Mouse (Mus musculus): ENCODE measurements around the gene Hoxa10. TPM values are rescaled to one million over a fixed set of nuclear protein-coding genes. Genes with fewer than 3 reads are reported as not detected.
A peak's percentile ranks its signal among the peaks of the same experiment; 100 is the strongest.

Hoxa10 gene
- polyA plus RNA-seq, 1 experiment, result 18.2 TPM

- Histone ChIP-seq H3K4me1 (ENCODE audit: control insufficient read depth, insufficient read depth, low read length) (no peaks in the 10 kb centered on the region; the same call in 1 of the 2 replicates), H3K4me3 (ENCODE audit: insufficient read depth, low read length) (no peak overlapping the region), H3K27ac (ENCODE audit: insufficient read depth, low read length) (no peak overlapping the region)
- no peak for TF ChIP-seq CTCF (IDR thresholded peaks at IDR 0.05; ENCODE audit: borderline replicate concordance, insufficient read depth, low read length)
- TF ChIP-seq POLR2A (IDR thresholded peaks at IDR 0.05; ENCODE audit: low read depth, low read length), result no peak
These were observed 23.6 kb upstream of the Hoxa10 start for GRCm38 (mm10) chr6:52264106-52264790.

- no peak overlapping the region for H3K4me3 ChIP-seq (ENCODE audit: insufficient read depth, low read length)
- H3K4me1 ChIP-seq (ENCODE audit: control insufficient read depth, insufficient read depth, low read length), result no peaks in the 10 kb centered on the region; the same call in 1 of the 2 replicates
- TF ChIP-seq CTCF (IDR thresholded peaks at IDR 0.05; ENCODE audit: borderline replicate concordance, insufficient read depth, low read length) (no peak), POLR2A (IDR thresholded peaks at IDR 0.05; ENCODE audit: low read depth, low read length) (no peak)
- no peak overlapping the region for H3K27ac ChIP-seq (ENCODE audit: insufficient read depth, low read length)
These were observed 22.6 kb upstream of the Hoxa10 start for GRCm38 (mm10) chr6:52263321-52263585.

DNA sequence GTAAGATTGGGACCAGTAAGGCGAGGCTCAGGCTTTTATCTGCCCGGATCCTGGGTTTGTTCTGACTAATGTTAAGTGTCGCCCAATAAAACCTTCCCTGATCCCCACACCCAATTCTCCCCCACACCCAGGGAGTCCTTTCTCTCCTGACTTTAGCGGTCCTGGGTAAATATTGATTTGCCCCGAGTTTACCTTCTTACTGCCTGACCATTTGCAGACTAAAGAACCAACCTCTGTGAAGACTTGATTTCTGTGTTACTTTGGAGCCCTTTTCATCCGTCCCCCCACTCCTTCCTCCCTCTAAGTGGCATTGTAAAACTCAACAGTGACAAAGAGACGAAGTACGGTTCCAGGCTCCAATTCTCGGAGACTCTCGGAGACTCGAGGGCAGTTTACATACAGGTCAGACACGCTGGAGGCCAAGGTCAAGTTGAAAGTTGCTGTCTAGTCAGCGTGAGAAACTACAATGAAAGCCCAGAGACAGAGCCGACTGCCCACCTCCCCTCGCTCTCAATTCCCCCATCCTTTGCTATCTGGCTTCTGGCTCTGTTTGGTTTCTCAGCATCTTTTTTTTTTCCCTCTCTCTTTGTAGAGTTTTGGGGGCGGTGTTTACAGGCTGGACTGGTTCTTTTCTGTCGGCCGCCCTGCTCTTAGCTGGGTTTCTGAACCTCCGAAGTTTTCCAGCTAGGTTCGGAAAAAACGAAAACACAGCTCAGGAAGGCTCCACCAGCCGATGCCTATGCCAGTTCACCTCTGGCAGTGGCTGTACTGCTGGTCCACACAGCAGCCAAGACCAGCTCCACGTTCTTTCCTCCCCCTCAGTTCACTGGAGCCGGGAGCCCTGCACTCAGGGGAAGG is 22.0 kb upstream of the Hoxa10 start:
- no peak overlapping the region for H3K27ac ChIP-seq (ENCODE audit: insufficient read depth, low read length)
- 0 out of 2 replicates have a peak overlapping the region, but pooled peaks have one; percentile 8 for H3K4me3 ChIP-seq (ENCODE audit: insufficient read depth, low read length)
- no peaks in the 10 kb centered on the region; the same call in 1 of the 2 replicates for H3K4me1 ChIP-seq (ENCODE audit: control insufficient read depth, insufficient read depth, low read length)
- TF ChIP-seq CTCF (IDR thresholded peaks at IDR 0.05; ENCODE audit: borderline replicate concordance, insufficient read depth, low read length), result no peak
- no peak for TF ChIP-seq POLR2A (IDR thresholded peaks at IDR 0.05; ENCODE audit: low read depth, low read length)

DNA sequence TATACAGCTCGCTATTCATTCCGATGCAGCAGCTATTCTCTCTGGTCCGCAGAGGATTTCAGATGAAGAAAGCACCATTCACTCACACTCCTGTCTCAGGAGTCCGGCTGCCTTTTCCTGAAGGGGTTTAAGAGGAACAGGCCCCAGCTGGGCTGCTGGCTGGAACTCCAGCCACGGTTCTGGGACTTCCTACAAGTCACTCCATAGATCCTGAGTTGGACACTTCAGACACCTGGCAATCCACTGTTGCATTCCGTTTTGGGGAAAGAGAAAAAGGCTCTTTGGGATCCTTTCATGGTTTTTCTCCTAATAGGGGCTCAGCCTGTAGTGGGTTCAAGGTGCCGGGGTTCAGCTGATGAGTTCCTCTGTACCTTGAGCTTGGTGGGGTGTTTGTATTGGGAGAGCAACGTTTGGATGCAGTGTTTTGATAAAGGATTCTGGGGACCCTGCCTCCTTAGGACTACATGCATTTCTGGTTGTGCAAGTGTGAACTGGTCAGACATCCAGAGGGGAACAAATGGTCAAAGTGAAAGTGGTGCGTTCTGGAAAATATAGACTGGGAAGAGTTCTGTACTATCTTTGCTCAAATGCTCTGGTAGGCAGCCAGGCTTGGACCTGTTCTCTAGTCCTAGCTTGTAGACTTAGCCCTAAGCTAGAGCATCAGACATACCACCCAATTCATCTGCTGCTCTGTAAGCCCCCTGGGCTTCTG is 21.3 kb upstream of the Hoxa10 start:
- TF ChIP-seq POLR2A (IDR thresholded peaks at IDR 0.05; ENCODE audit: low read depth, low read length), result no peak
- no peak for TF ChIP-seq CTCF (IDR thresholded peaks at IDR 0.05; ENCODE audit: borderline replicate concordance, insufficient read depth, low read length)
- no peak overlapping the region for H3K27ac ChIP-seq (ENCODE audit: insufficient read depth, low read length)
- peak overlapping the region; percentile 8; the same call in 1 of the 2 replicates for H3K4me3 ChIP-seq (ENCODE audit: insufficient read depth, low read length)
- H3K4me1 ChIP-seq (ENCODE audit: control insufficient read depth, insufficient read depth, low read length), result no peaks in the 10 kb centered on the region; the same call in 1 of the 2 replicates

GRCm38 (mm10) chr6:52260654-52261575 is 20.3 kb upstream of the Hoxa10 start, which contains the start of gene Hoxa13:
Gene Hoxa13, minus strand, starts transcription at chr6:52260880.
- Histone ChIP-seq H3K27ac (ENCODE audit: insufficient read depth, low read length) (no peak within 1 kb of the TSS), H3K4me3 (ENCODE audit: insufficient read depth, low read length) (peak within 1 kb of the TSS; percentile 55), H3K4me1 (ENCODE audit: control insufficient read depth, insufficient read depth, low read length) (no peaks in the 10 kb centered on the region; the same call in 1 of the 2 replicates)
- TF ChIP-seq POLR2A (IDR thresholded peaks at IDR 0.05; ENCODE audit: low read depth, low read length) (no peak), CTCF (IDR thresholded peaks at IDR 0.05; ENCODE audit: borderline replicate concordance, insufficient read depth, low read length) (no peak)

DNA sequence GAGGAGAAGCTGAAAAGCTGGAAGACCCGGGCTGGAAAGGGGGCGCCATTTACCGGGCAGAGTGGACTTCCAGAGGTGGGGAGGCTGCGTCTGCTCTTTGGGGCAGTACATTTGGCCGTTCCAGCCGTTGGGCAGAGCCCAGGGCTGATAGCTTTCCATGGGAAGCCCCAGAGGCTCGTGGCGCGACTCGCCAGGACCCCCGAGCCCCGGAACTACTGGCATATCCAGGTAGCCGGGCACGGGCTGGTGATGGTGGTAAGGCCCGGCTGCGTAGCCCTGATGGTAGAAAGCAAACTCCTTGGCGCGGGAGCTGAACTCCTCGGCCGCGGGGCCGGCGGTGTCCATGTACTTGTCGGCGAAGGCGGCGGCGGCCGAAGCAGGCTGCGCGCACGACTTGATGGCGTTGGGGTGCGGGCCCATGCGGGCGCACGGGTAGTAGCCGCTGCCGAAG is 19.2 kb upstream of the Hoxa10 start:
- Histone ChIP-seq H3K4me3 (ENCODE audit: insufficient read depth, low read length) (peak overlapping the region; percentile 18), H3K4me1 (ENCODE audit: control insufficient read depth, insufficient read depth, low read length) (no peaks in the 10 kb centered on the region; the same call in 1 of the 2 replicates), H3K27ac (ENCODE audit: insufficient read depth, low read length) (no peak overlapping the region)
- TF ChIP-seq POLR2A (IDR thresholded peaks at IDR 0.05; ENCODE audit: low read depth, low read length) (no peak), CTCF (IDR thresholded peaks at IDR 0.05; ENCODE audit: borderline replicate concordance, insufficient read depth, low read length) (no peak)

DNA sequence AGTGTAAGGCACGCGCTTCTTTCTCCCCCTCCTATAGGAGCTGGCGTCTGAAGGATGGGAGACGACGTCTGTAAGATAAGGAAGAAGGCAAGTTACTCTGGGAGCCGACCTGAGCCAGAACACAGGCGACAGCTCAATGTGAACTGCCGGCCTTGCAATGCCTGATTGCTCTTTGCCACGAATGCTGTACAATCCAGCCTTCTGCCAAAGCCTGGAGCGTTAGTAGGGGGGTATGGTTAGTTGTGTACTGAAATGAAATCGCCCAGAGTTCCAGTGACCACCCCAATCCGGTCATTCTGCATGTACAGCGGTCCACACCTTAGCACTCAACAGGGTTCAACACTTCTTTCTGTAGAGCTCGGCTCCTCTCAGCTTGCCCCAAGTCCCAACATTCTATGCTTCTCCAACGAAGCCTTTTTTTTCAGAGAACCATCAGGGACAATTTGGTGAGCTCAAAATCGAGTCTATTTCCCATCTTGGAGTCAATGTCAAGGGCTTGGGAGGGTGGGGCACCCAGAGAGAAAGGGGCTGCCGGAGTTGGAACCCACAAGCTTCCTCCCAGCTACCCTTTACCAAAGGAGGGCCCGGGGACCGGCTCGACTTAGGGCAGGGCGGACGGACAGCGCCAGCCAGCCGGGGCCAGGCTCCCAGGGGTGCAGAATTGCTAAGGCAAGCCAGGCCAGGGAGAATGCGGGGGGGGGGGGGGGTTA is 18.6 kb upstream of the Hoxa10 start:
- TF ChIP-seq POLR2A (IDR thresholded peaks at IDR 0.05; ENCODE audit: low read depth, low read length), result no peak
- no peak for TF ChIP-seq CTCF (IDR thresholded peaks at IDR 0.05; ENCODE audit: borderline replicate concordance, insufficient read depth, low read length)
- peak overlapping the region; percentile 18 for H3K4me3 ChIP-seq (ENCODE audit: insufficient read depth, low read length)
- no peak overlapping the region for H3K27ac ChIP-seq (ENCODE audit: insufficient read depth, low read length)
- H3K4me1 ChIP-seq (ENCODE audit: control insufficient read depth, insufficient read depth, low read length), result no peaks in the 10 kb centered on the region; the same call in 1 of the 2 replicates

DNA sequence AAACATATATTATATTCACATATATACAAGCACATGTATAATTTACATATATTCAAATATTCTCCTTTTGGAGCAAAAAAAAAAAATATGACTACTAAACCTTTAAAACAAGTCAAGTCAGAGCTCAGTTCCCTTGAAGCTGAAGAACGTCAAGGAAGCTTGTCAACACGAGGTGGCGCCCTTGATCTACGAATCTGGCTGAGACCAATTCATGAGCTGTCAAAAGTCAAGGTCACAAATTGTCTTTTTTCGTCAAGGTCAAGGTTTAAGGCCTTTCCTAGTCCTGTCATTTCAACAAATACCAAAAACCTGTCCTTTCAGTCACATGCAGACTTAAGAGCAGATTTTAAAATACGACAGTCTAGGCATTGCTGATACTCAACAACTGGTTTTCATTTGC is 16.3 kb upstream of the Hoxa10 start:
- Histone ChIP-seq H3K4me1 (ENCODE audit: control insufficient read depth, insufficient read depth, low read length) (no peaks in the 10 kb centered on the region), H3K4me3 (ENCODE audit: insufficient read depth, low read length) (no peak overlapping the region), H3K27ac (ENCODE audit: insufficient read depth, low read length) (no peak overlapping the region)
- TF ChIP-seq POLR2A (IDR thresholded peaks at IDR 0.05; ENCODE audit: low read depth, low read length), result no peak
- peak; percentile 69; the same call in 1 of the 2 replicates for TF ChIP-seq CTCF (IDR thresholded peaks at IDR 0.05; ENCODE audit: borderline replicate concordance, insufficient read depth, low read length)

Measured in embryonic fibroblast, embryonic 13.5 days (primary cell).